Mouse (Mus musculus): Measurements from ENCODE around the gene Mtmr4.

DNA sequence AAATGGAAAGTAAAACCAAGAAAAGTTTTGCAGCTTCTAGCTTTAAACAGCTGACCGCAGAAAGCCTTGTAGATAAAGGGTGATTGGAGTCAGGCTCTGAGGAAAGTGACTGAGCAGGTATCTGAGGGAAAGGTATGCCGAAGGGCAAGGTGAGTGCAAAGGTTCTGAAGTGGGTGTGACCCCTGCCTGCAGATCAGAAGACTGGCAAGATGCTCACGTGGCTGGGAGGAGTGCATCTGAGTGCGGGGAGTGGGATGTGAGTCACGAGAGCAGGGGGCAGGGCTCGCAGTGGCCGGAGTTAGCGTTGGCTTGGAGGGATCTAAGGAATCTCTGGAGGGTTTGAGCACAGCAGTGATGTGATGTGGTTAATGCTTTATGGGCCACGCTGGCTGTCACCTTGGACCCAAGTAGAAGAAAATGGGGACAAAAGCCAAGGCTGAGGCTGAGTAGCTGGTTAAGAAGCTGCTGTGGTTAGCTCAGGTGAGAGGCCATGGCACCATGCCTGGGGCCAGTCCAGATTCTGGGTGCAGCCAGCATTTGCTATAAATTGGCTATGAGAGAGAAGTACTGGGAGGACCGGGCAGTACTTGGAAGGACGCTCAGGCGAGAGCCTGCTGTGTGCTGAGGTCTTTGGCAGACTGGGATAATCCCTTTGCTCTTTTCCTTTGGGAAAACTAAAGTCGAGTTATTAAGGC is 7.6 kb downstream of the Mtmr4 start:
- TF ChIP-seq CTCF (IDR thresholded peaks at IDR 0.05; ENCODE audit: low read depth, low read length), result no peak
- no peak for TF ChIP-seq GATA1 (IDR thresholded peaks at IDR 0.05; ENCODE audit: borderline replicate concordance, low read length)
- no peak for TF ChIP-seq TAL1 (conservative IDR thresholded peaks at IDR 0.05; ENCODE audit: low read depth, low read length)
